Mouse (Mus musculus) heart, embryonic 10.5 days (tissue): ENCODE measurements around the gene Gm27027. TPM values are rescaled to one million over a fixed set of nuclear protein-coding genes. Genes with fewer than 3 reads are reported as not detected.

Experiments used
- DNase-seq: peaks from one replicate; pipeline ENCODE4 v3.0.0-alpha.2; 2017; ENCODE audit warnings: low spot score
- H3K27ac ChIP-seq: fragments of 300-500 bp; sonication (generic); 2 replicates; pipeline ENCODE4 v1.5.1; 2016; ENCODE audit warnings: mild to moderate bottlenecking
- H3K27me3 ChIP-seq: fragments of 300-500 bp; sonication (generic); 2 replicates; pipeline ENCODE4 v1.6.1; 2016; ENCODE audit warnings: mild to moderate bottlenecking; ENCODE audit not compliant: poor library complexity, insufficient read depth, severe bottlenecking
- H3K36me3 ChIP-seq: fragments of 300-500 bp; sonication (generic); 2 replicates; pipeline ENCODE4 v1.6.1; 2016; ENCODE audit warnings: mild to moderate bottlenecking, moderate library complexity
- H3K4me1 ChIP-seq: fragments of 300-500 bp; sonication (generic); 2 replicates; pipeline ENCODE4 v1.6.1; 2016; ENCODE audit warnings: mild to moderate bottlenecking
- H3K4me3 ChIP-seq: fragments of 300-500 bp; sonication (generic); 2 replicates; pipeline ENCODE4 v1.5.1; 2016; ENCODE audit warnings: mild to moderate bottlenecking, moderate library complexity
- H3K9me3 ChIP-seq: fragments of 300-500 bp; sonication (generic); 2 replicates; pipeline ENCODE4 v1.6.1; 2016; ENCODE audit warnings: mild to moderate bottlenecking, moderate library complexity
- WGBS: fragments of 180-500 bp; shearing (Covaris S2); methylation state at CpG from one replicate; pipeline ENCODE4 v1.1.7; 2016; 5-methylcytosine and 5-hydroxymethylcytosine counted together
- polyA plus RNA-seq: library from polyadenylated mRNA; unstranded; fragments of >200 nt; fragmentation: Nextera tagmentation; extraction: Ambion mirVana; gene quantifications from 2 replicates; pipeline ENCODE4 v1.2.1, GENCODE M21; 2016

Gene Gm27027
- polyA plus RNA-seq, 1 experiment from 2014 or later, result not detected

GRCm38 (mm10) chr2:93964494-93965160 lies 31.5 kb downstream of the Gm27027 start:
- no peak overlapping the region for H3K27ac ChIP-seq
- WGBS, result 60% methylated on average over 7 of the region's 7 CpGs
- no peak for DNase-seq
- H3K4me3 ChIP-seq, result no peak overlapping the region
- no peaks in the 10 kb centered on the region for H3K4me1 ChIP-seq
- no peaks in the 10 kb centered on the region for H3K9me3 ChIP-seq
- H3K36me3 ChIP-seq, result no peaks in the 10 kb centered on the region
- peaks cover 32% of the 10 kb centered on the region for H3K27me3 ChIP-seq

- 71% methylated on average over 1 of the region's 1 CpGs for WGBS
- H3K4me1 ChIP-seq, result no peaks in the 10 kb centered on the region
- no peaks in the 10 kb centered on the region for H3K9me3 ChIP-seq
- no peak overlapping the region for H3K4me3 ChIP-seq
- H3K36me3 ChIP-seq, result no peaks in the 10 kb centered on the region
- H3K27me3 ChIP-seq, result peaks cover 37% of the 10 kb centered on the region
- no peak for DNase-seq
- no peak overlapping the region for H3K27ac ChIP-seq
These were observed 32.4 kb downstream of the Gm27027 start for GRCm38 (mm10) chr2:93963802-93964201.

- no peak overlapping the region for H3K4me3 ChIP-seq
- no peaks in the 10 kb centered on the region for H3K9me3 ChIP-seq
- peaks cover 58% of the 10 kb centered on the region for H3K27me3 ChIP-seq
- H3K27ac ChIP-seq, result no peak overlapping the region
- WGBS, result 66% methylated on average over 8 of the region's 8 CpGs
- H3K36me3 ChIP-seq, result no peaks in the 10 kb centered on the region
- DNase-seq, result no peak
- H3K4me1 ChIP-seq, result peaks cover 6% of the 10 kb centered on the region
These were observed 34.4 kb downstream of the Gm27027 start for GRCm38 (mm10) chr2:93961716-93962115.

GRCm38 (mm10) chr2:93959346-93959745 lies 36.8 kb downstream of the Gm27027 start:
- H3K4me1 ChIP-seq, result peaks cover 29% of the 10 kb centered on the region
- H3K27ac ChIP-seq, result no peak overlapping the region
- no peak overlapping the region for H3K4me3 ChIP-seq
- DNase-seq, result no peak
- no peaks in the 10 kb centered on the region for H3K36me3 ChIP-seq
- peaks cover 68% of the 10 kb centered on the region for H3K27me3 ChIP-seq
- 70% methylated on average over 8 of the region's 8 CpGs for WGBS
- no peaks in the 10 kb centered on the region for H3K9me3 ChIP-seq

GRCm38 (mm10) chr2:93958216-93958615 lies 37.9 kb downstream of the Gm27027 start:
- DNase-seq, result no peak
- Histone ChIP-seq H3K36me3 (no peaks in the 10 kb centered on the region), H3K4me3 (no peak overlapping the region), H3K4me1 (peaks cover 31% of the 10 kb centered on the region), H3K9me3 (no peaks in the 10 kb centered on the region), H3K27me3 (peaks cover 69% of the 10 kb centered on the region), H3K27ac (no peak overlapping the region)
- WGBS, result 64% methylated on average over 3 of the region's 3 CpGs

- WGBS, result 52% methylated on average over 8 of the region's 8 CpGs
These were observed 38.4 kb downstream of the Gm27027 start for GRCm38 (mm10) chr2:93957785-93958175.

GRCm38 (mm10) chr2:93956908-93957784 lies 39.0 kb downstream of the Gm27027 start, which contains the start of gene Gm13889:
Gene Gm13889 (minus strand): TSS chr2:93957201.
- Histone ChIP-seq H3K36me3 (no peaks in the 10 kb centered on the region), H3K9me3 (no peaks in the 10 kb centered on the region), H3K27me3 (peaks cover 78% of the 10 kb centered on the region), H3K4me1 (peaks cover 31% of the 10 kb centered on the region), H3K4me3 (peak within 1 kb of the TSS; percentile 78), H3K27ac (peak within 1 kb of the TSS; percentile 86)
- DNase-seq, result no peak
- WGBS, result 9% methylated on average over 45 of the region's 62 CpGs

More at GRCm38 (mm10) chr2:93957785-93958175, 38.4 kb downstream of the Gm27027 start:
- DNase-seq, result no peak
- no peak overlapping the region for H3K4me3 ChIP-seq
- peaks cover 71% of the 10 kb centered on the region for H3K27me3 ChIP-seq
- H3K27ac ChIP-seq, result no peak overlapping the region
- no peaks in the 10 kb centered on the region for H3K36me3 ChIP-seq
- no peaks in the 10 kb centered on the region for H3K9me3 ChIP-seq
- H3K4me1 ChIP-seq, result peaks cover 31% of the 10 kb centered on the region

GRCm38 (mm10) chr2:93956331-93956801 lies 39.8 kb downstream of the Gm27027 start:
- no peaks in the 10 kb centered on the region for H3K9me3 ChIP-seq
- H3K36me3 ChIP-seq, result no peaks in the 10 kb centered on the region
- peaks cover 83% of the 10 kb centered on the region for H3K27me3 ChIP-seq
- WGBS, result under 1% methylated on average over 44 of the region's 44 CpGs
- peak overlapping the region; percentile 78 for H3K4me3 ChIP-seq
- H3K4me1 ChIP-seq, result peaks cover 31% of the 10 kb centered on the region
- no peak for DNase-seq
- H3K27ac ChIP-seq, result peak overlapping the region; percentile 86

GRCm38 (mm10) chr2:93955886-93956285 lies 40.3 kb downstream of the Gm27027 start:
- H3K9me3 ChIP-seq, result no peaks in the 10 kb centered on the region
- H3K4me3 ChIP-seq, result peak overlapping the region; percentile 78
- DNase-seq, result no peak
- WGBS, result 0% methylated on average over 31 of the region's 31 CpGs
- peaks cover 31% of the 10 kb centered on the region for H3K4me1 ChIP-seq
- H3K36me3 ChIP-seq, result no peaks in the 10 kb centered on the region
- H3K27ac ChIP-seq, result peak overlapping the region; percentile 86; the same call in 1 of the 2 replicates
- peaks cover 83% of the 10 kb centered on the region for H3K27me3 ChIP-seq

- 2% methylated on average over 32 of the region's 32 CpGs for WGBS
- H3K27ac ChIP-seq, result peak overlapping the region; percentile 3; the same call in 1 of the 2 replicates
- peaks cover 31% of the 10 kb centered on the region for H3K4me1 ChIP-seq
- H3K4me3 ChIP-seq, result peak overlapping the region; percentile 78
- peaks cover 77% of the 10 kb centered on the region for H3K27me3 ChIP-seq
- DNase-seq, result no peak
- H3K9me3 ChIP-seq, result no peaks in the 10 kb centered on the region
- no peaks in the 10 kb centered on the region for H3K36me3 ChIP-seq
These were observed 41.2 kb downstream of the Gm27027 start for GRCm38 (mm10) chr2:93954781-93955578.

- 81% methylated on average over 9 of the region's 9 CpGs for WGBS
- no peak overlapping the region for H3K4me3 ChIP-seq
- H3K36me3 ChIP-seq, result no peaks in the 10 kb centered on the region
- no peak for DNase-seq
- peaks cover 76% of the 10 kb centered on the region for H3K27me3 ChIP-seq
- no peak overlapping the region for H3K27ac ChIP-seq
- peaks cover 31% of the 10 kb centered on the region for H3K4me1 ChIP-seq
- H3K9me3 ChIP-seq, result no peaks in the 10 kb centered on the region
These were observed 42.4 kb downstream of the Gm27027 start for GRCm38 (mm10) chr2:93953726-93954125.

- Histone ChIP-seq H3K27me3 (peaks cover 32% of the 10 kb centered on the region), H3K36me3 (no peaks in the 10 kb centered on the region), H3K27ac (no peak overlapping the region), H3K4me3 (no peak overlapping the region), H3K4me1 (peaks cover 1% of the 10 kb centered on the region; the same call in 1 of the 2 replicates), H3K9me3 (0 out of 2 replicates have a peak, but pooled peaks cover 4% of the 10 kb centered on the region)
- 51% methylated on average over 5 of the region's 5 CpGs for WGBS
- DNase-seq, result no peak
These were observed 49.2 kb downstream of the Gm27027 start for GRCm38 (mm10) chr2:93946976-93947375.
